Mouse (Mus musculus) 416B (cell line): ENCODE measurements at regions not wholly inside any gene's neighbourhood (a gene's known extent, or its start where the extent isn't known, plus 50 kb on each side); places are given as distances from the start of the nearest gene placed in this dataset.
"Not testable (repeated sequence)": the region's sequence is repeated elsewhere in the genome, so short reads cannot be mapped to it uniquely, and the experiment has no call there.

Experiments used
- DNase-seq: peaks from one replicate; pipeline ENCODE4 v3.0.0; 2011; ENCODE audit warnings: low read depth

GRCm38 (mm10) chr14:45806726-45807280 is 148.9 kb upstream of the Ddhd1 start:
- DNase-seq = no peak

- no peak for DNase-seq
These were observed 149.8 kb upstream of the Ddhd1 start for GRCm38 (mm10) chr14:45807767-45808166.

GRCm38 (mm10) chr14:45809491-45809890 is 151.5 kb upstream of the Ddhd1 start:
- DNase-seq = no peak

- DNase-seq = no peak
These were observed 152.2 kb upstream of the Ddhd1 start for GRCm38 (mm10) chr14:45810101-45810500.

GRCm38 (mm10) chr14:45810630-45811029 is 152.7 kb upstream of the Ddhd1 start:
- no peak for DNase-seq

GRCm38 (mm10) chr14:45815598-45815997 is 157.7 kb upstream of the Ddhd1 start:
- no peak for DNase-seq

- not testable (repeated sequence) for DNase-seq
These were observed 158.7 kb upstream of the Ddhd1 start for GRCm38 (mm10) chr14:45816611-45817010.

- no peak for DNase-seq
These were observed 159.8 kb upstream of the Ddhd1 start for GRCm38 (mm10) chr14:45817756-45818155.

GRCm38 (mm10) chr14:45824601-45825000 is 166.7 kb upstream of the Ddhd1 start:
- no peak for DNase-seq

- no peak for DNase-seq
These were observed 168.1 kb upstream of the Ddhd1 start for GRCm38 (mm10) chr14:45826023-45826422.

GRCm38 (mm10) chr14:45827096-45827495 is 169.2 kb upstream of the Ddhd1 start:
- DNase-seq = no peak

GRCm38 (mm10) chr14:45830457-45830856 is 172.5 kb upstream of the Ddhd1 start:
- peak; percentile 8 for DNase-seq

GRCm38 (mm10) chr14:45837039-45837438 is 179.1 kb upstream of the Ddhd1 start:
- DNase-seq = no peak

GRCm38 (mm10) chr14:45843829-45844228 is 185.9 kb upstream of the Ddhd1 start:
- no peak for DNase-seq

- no peak for DNase-seq
These were observed 192.6 kb upstream of the Ddhd1 start for GRCm38 (mm10) chr14:45850588-45850987.

GRCm38 (mm10) chr14:45878428-45878827 is 220.5 kb upstream of the Ddhd1 start:
- DNase-seq = no peak

- no peak for DNase-seq
These were observed 262.8 kb upstream of the Ddhd1 start for GRCm38 (mm10) chr14:45920783-45921182.

- no peak for DNase-seq
These were observed 285.6 kb upstream of the Ddhd1 start for GRCm38 (mm10) chr14:45943581-45943980.

- no peak for DNase-seq
These were observed 286.2 kb upstream of the Ddhd1 start for GRCm38 (mm10) chr14:45944101-45944500.

GRCm38 (mm10) chr14:45944506-45944905 is 286.6 kb upstream of the Ddhd1 start:
- DNase-seq = no peak

GRCm38 (mm10) chr14:45956624-45957023 is 298.7 kb upstream of the Ddhd1 start:
- no peak for DNase-seq

GRCm38 (mm10) chr14:45962474-45962873 is 304.5 kb upstream of the Ddhd1 start:
- no peak for DNase-seq

GRCm38 (mm10) chr14:45964043-45964442 is 306.1 kb upstream of the Ddhd1 start:
- no peak for DNase-seq

- DNase-seq = no peak
These were observed 325.4 kb upstream of the Ddhd1 start for GRCm38 (mm10) chr14:45983206-45983857.
